Mouse (Mus musculus) stomach, embryonic 14.5 days (tissue): ENCODE data around the gene Smim20. TPM values are rescaled to one million over a fixed set of nuclear protein-coding genes. Genes with fewer than 3 reads are reported as not detected.
A peak's percentile ranks its signal among the peaks of the same experiment; 100 is the strongest.

Experiments used
- ATAC-seq: fragments of 200-750 bp; cut with Nextera tagmentation; 2 replicates; pipeline ENCODE4 v1.8.0; 2017; ENCODE audit warnings: low read depth, moderate TSS enrichment; ENCODE audit not compliant: insufficient number of reproducible peaks, insufficient read depth, low FRiP score
- H3K27ac ChIP-seq: fragments of 300-500 bp; sonication (generic); 2 replicates; pipeline ENCODE4 v1.5.1; 2014; ENCODE audit warnings: mild to moderate bottlenecking, low read length, moderate library complexity, mixed read lengths
- H3K27me3 ChIP-seq: fragments of 300-500 bp; sonication (generic); 2 replicates; pipeline ENCODE4 v1.6.1; 2014; ENCODE audit warnings: low read length, control low read depth, mixed read lengths; ENCODE audit not compliant: control insufficient read depth, insufficient read depth
- H3K36me3 ChIP-seq: fragments of 300-500 bp; sonication (generic); 2 replicates; pipeline ENCODE4 v1.6.1; 2014; ENCODE audit warnings: mild to moderate bottlenecking, control low read depth, low read length, moderate library complexity, mixed read lengths; ENCODE audit not compliant: control insufficient read depth, insufficient read depth
- H3K4me1 ChIP-seq: fragments of 300-500 bp; sonication (generic); 2 replicates; pipeline ENCODE4 v1.6.1; 2014; ENCODE audit warnings: low read length, control low read depth, mixed read lengths; ENCODE audit not compliant: control insufficient read depth, insufficient read depth
- H3K4me2 ChIP-seq: fragments of 300-500 bp; sonication (generic); replicated peaks from 2 replicates; pipeline ENCODE4 v1.6.1; 2014; ENCODE audit warnings: low read depth, low read length, control low read depth
- H3K4me3 ChIP-seq: fragments of 300-500 bp; sonication (generic); 2 replicates; pipeline ENCODE4 v1.5.1; 2014; ENCODE audit warnings: low read depth, low read length, control low read depth
- H3K9ac ChIP-seq: fragments of 300-500 bp; sonication (generic); replicated peaks from 2 replicates; pipeline ENCODE4 v1.6.1; 2014; ENCODE audit warnings: low read depth, mild to moderate bottlenecking, control low read depth, low read length, moderate library complexity, mixed read lengths
- H3K9me3 ChIP-seq: fragments of 300-500 bp; sonication (generic); 2 replicates; pipeline ENCODE4 v1.6.1; 2016; ENCODE audit warnings: low read depth, low read length, control low read depth; ENCODE audit not compliant: control insufficient read depth
- WGBS: fragments of 180-500 bp; shearing (Covaris S2); extraction: QIAGEN DNeasy Blood & Tissue Kit; methylation state at CpG from one replicate; pipeline ENCODE4 v1.1.7; 2014; 5-methylcytosine and 5-hydroxymethylcytosine counted together
- polyA plus RNA-seq: library from polyadenylated mRNA; unstranded; fragments of >200 nt; fragmentation: Nextera tagmentation; extraction: Ambion mirVana; gene quantifications from 2 replicates; pipeline ENCODE4 v1.2.1, GENCODE M21; 2014

Smim20 gene
- polyA plus RNA-seq, 1 experiment from 2014 or later: 93.6 TPM

GRCm38 (mm10) chr5:53239831-53240440, 26.9 kb upstream of the Smim20 start:
- ATAC-seq: no peak
- no peaks in the 10 kb centered on the region for H3K9me3 ChIP-seq
- no peak overlapping the region for H3K4me3 ChIP-seq
- H3K4me2 ChIP-seq: no peak overlapping the region
- no peak overlapping the region for H3K27ac ChIP-seq
- WGBS: 57% methylated on average over 11 of the region's 11 CpGs
- no peaks in the 10 kb centered on the region for H3K27me3 ChIP-seq
- no peaks in the 10 kb centered on the region for H3K36me3 ChIP-seq
- H3K4me1 ChIP-seq: peaks cover 18% of the 10 kb centered on the region
- no peak overlapping the region for H3K9ac ChIP-seq

GRCm38 (mm10) chr5:53241109-53241508, 25.8 kb upstream of the Smim20 start:
- Histone ChIP-seq H3K4me2 (no peak overlapping the region), H3K27me3 (no peaks in the 10 kb centered on the region), H3K9ac (no peak overlapping the region), H3K4me1 (peaks cover 10% of the 10 kb centered on the region; the same call in 1 of the 2 replicates), H3K36me3 (no peaks in the 10 kb centered on the region), H3K9me3 (no peaks in the 10 kb centered on the region), H3K4me3 (no peak overlapping the region), H3K27ac (no peak overlapping the region)
- WGBS: 56% methylated on average over 2 of the region's 2 CpGs
- ATAC-seq: peak; percentile 64; the same call in 1 of the 2 replicates

GRCm38 (mm10) chr5:53241963-53242362, 24.9 kb upstream of the Smim20 start:
- ATAC-seq: no peak
- Histone ChIP-seq H3K27ac (no peak overlapping the region), H3K4me3 (no peak overlapping the region), H3K36me3 (no peaks in the 10 kb centered on the region), H3K4me1 (peaks cover 3% of the 10 kb centered on the region; the same call in 1 of the 2 replicates), H3K9ac (no peak overlapping the region), H3K9me3 (no peaks in the 10 kb centered on the region), H3K4me2 (no peak overlapping the region), H3K27me3 (no peaks in the 10 kb centered on the region)
- WGBS: 76% methylated on average over 5 of the region's 5 CpGs

GRCm38 (mm10) chr5:53242865-53243499, 23.9 kb upstream of the Smim20 start:
- H3K4me2 ChIP-seq: no peak overlapping the region
- no peak for ATAC-seq

GRCm38 (mm10) chr5:53243933-53244332, 22.9 kb upstream of the Smim20 start:
- no peak for ATAC-seq
- no peak overlapping the region for H3K9ac ChIP-seq
- H3K9me3 ChIP-seq: no peaks in the 10 kb centered on the region
- no peaks in the 10 kb centered on the region for H3K4me1 ChIP-seq
- no peak overlapping the region for H3K4me2 ChIP-seq
- H3K4me3 ChIP-seq: no peak overlapping the region
- H3K36me3 ChIP-seq: no peaks in the 10 kb centered on the region
- H3K27me3 ChIP-seq: no peaks in the 10 kb centered on the region
- WGBS: 70% methylated on average over 10 of the region's 10 CpGs
- H3K27ac ChIP-seq: no peak overlapping the region

More at GRCm38 (mm10) chr5:53242865-53243499, 23.9 kb upstream of the Smim20 start:
- Histone ChIP-seq H3K27me3 (no peaks in the 10 kb centered on the region), H3K36me3 (no peaks in the 10 kb centered on the region), H3K9me3 (no peaks in the 10 kb centered on the region), H3K9ac (no peak overlapping the region), H3K4me1 (no peaks in the 10 kb centered on the region), H3K4me3 (no peak overlapping the region), H3K27ac (no peak overlapping the region)
- WGBS: 79% methylated on average over 7 of the region's 7 CpGs

GRCm38 (mm10) chr5:53248499-53248898, 18.4 kb upstream of the Smim20 start:
- Histone ChIP-seq H3K4me2 (no peak overlapping the region), H3K4me1 (no peaks in the 10 kb centered on the region), H3K9me3 (no peaks in the 10 kb centered on the region), H3K9ac (no peak overlapping the region), H3K4me3 (no peak overlapping the region), H3K27ac (no peak overlapping the region), H3K27me3 (no peaks in the 10 kb centered on the region), H3K36me3 (no peaks in the 10 kb centered on the region)
- 69% methylated on average over 11 of the region's 11 CpGs for WGBS
- no peak for ATAC-seq

GRCm38 (mm10) chr5:53249431-53250061, 17.3 kb upstream of the Smim20 start:
- H3K4me2 ChIP-seq: no peak overlapping the region
- WGBS: 72% methylated on average over 4 of the region's 4 CpGs
- H3K27me3 ChIP-seq: no peaks in the 10 kb centered on the region
- no peak overlapping the region for H3K9ac ChIP-seq
- H3K36me3 ChIP-seq: no peaks in the 10 kb centered on the region
- no peak overlapping the region for H3K27ac ChIP-seq
- no peaks in the 10 kb centered on the region for H3K9me3 ChIP-seq
- H3K4me3 ChIP-seq: no peak overlapping the region
- no peak for ATAC-seq
- no peaks in the 10 kb centered on the region for H3K4me1 ChIP-seq

GRCm38 (mm10) chr5:53254154-53254553, 12.7 kb upstream of the Smim20 start:
- ATAC-seq: no peak
- Histone ChIP-seq H3K9me3 (no peaks in the 10 kb centered on the region), H3K27ac (no peak overlapping the region), H3K4me1 (no peaks in the 10 kb centered on the region), H3K36me3 (no peaks in the 10 kb centered on the region), H3K4me2 (no peak overlapping the region), H3K27me3 (no peaks in the 10 kb centered on the region), H3K4me3 (no peak overlapping the region), H3K9ac (no peak overlapping the region)
- WGBS: 80% methylated on average over 5 of the region's 5 CpGs
